Mouse (Mus musculus) CD4-positive, CD25-positive, alpha-beta regulatory T cell, adult 2 months (primary cell): ENCODE data around the gene Serpina6.

Source experiments
- DNase-seq: peaks from one replicate; pipeline ENCODE4 v3.0.0-alpha.2; 2012; ENCODE audit warnings: low read depth, low spot score

The Serpina6 gene

GRCm38 (mm10) chr12:103655123-103656044, 1.6 kb downstream of the Serpina6 start:
- no peak for DNase-seq

GRCm38 (mm10) chr12:103653836-103654235, 3.2 kb downstream of the Serpina6 start:
- DNase-seq: no peak

- no peak for DNase-seq
These were observed 10.7 kb downstream of the Serpina6 start for GRCm38 (mm10) chr12:103646314-103646713.

- DNase-seq: no peak
These were observed 12.4 kb downstream of the Serpina6 start for GRCm38 (mm10) chr12:103644601-103645000.

GRCm38 (mm10) chr12:103643818-103644217, 13.2 kb downstream of the Serpina6 start:
- no peak for DNase-seq

GRCm38 (mm10) chr12:103643336-103643735, 13.7 kb downstream of the Serpina6 start:
- peak; percentile 55 for DNase-seq

- DNase-seq: no peak
These were observed 21.2 kb downstream of the Serpina6 start for GRCm38 (mm10) chr12:103635846-103636245.

- DNase-seq: no peak
These were observed 22.6 kb downstream of the Serpina6 start for GRCm38 (mm10) chr12:103634430-103634829.

- no peak for DNase-seq
These were observed 25.8 kb downstream of the Serpina6 start, which contains the start of gene Serpina10 for GRCm38 (mm10) chr12:103631203-103631612. Gene Serpina10, minus strand, starts transcription at chr12:103631444.

- no peak for DNase-seq
These were observed 40.2 kb downstream of the Serpina6 start for GRCm38 (mm10) chr12:103616860-103617261.

GRCm38 (mm10) chr12:103615734-103616133, 41.3 kb downstream of the Serpina6 start:
- no peak for DNase-seq

GRCm38 (mm10) chr12:103615141-103615540, 41.9 kb downstream of the Serpina6 start:
- DNase-seq: no peak

- DNase-seq: no peak
These were observed 55.2 kb downstream of the Serpina6 start for GRCm38 (mm10) chr12:103601839-103602238.

- DNase-seq: no peak
These were observed 56.6 kb downstream of the Serpina6 start for GRCm38 (mm10) chr12:103600364-103600763.

- no peak for DNase-seq
These were observed 58.6 kb downstream of the Serpina6 start for GRCm38 (mm10) chr12:103598411-103598810.
